Mouse (Mus musculus) megakaryocyte, embryonic 14.5 days (primary cell): ENCODE results near the gene Nop14.

Source experiments
- FLI1 ChIP-seq: IDR thresholded peaks from 2 replicates; pipeline ENCODE4 v1.6.1; 2012; ENCODE audit warnings: low read length, inconsistent platforms, mixed read lengths
- GATA1 ChIP-seq: IDR thresholded peaks from 3 replicates; pipeline ENCODE4 v1.6.1; 2012; ENCODE audit warnings: mixed read lengths, low read length, inconsistent platforms, borderline replicate concordance

DNA sequence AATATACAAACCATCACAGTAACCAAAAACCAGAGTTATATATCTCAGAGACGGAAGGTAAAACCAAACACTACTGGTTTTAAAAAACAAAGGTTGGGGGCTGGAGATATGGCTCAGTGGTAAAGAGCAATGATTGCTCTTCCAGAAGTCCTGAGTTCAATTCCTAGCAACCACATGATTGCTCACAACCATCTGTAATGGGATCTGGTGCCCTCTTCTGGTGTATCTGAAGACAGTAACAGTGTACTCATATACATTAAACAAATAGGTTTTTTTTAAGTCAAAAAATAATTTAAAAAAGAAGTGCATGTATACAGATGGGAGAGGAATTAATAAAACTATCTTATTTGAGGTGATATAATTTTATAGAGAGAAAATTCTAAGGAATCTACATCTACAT is 29.9 kb upstream of the Nop14 start:
- TF ChIP-seq GATA1 (no peak), FLI1 (no peak)
